Mouse (Mus musculus) megakaryocyte, embryonic 14.5 days (primary cell): Measurements from ENCODE around the gene Cs. TPM values are rescaled to one million over a fixed set of nuclear protein-coding genes. Genes with fewer than 3 reads are reported as not detected.

Source experiments
- H3K27me3 ChIP-seq: replicated peaks from 2 replicates; pipeline ENCODE3; 2012; ENCODE audit warnings: inconsistent platforms
- H3K36me3 ChIP-seq: replicated peaks from 2 replicates; pipeline ENCODE3; 2012; ENCODE audit warnings: low read length, inconsistent platforms, mixed read lengths
- H3K4me1 ChIP-seq: 2 replicates; pipeline ENCODE4 v1.6.1; 2012; ENCODE audit warnings: inconsistent platforms
- H3K4me3 ChIP-seq: replicated peaks from 2 replicates; pipeline ENCODE3; 2012; ENCODE audit warnings: moderate library complexity, mild to moderate bottlenecking, inconsistent platforms
- H3K9me3 ChIP-seq: 2 replicates; pipeline ENCODE4 v1.6.1; 2012; ENCODE audit warnings: inconsistent platforms
- FLI1 ChIP-seq: IDR thresholded peaks from 2 replicates; pipeline ENCODE4 v1.6.1; 2012; ENCODE audit warnings: low read length, inconsistent platforms, mixed read lengths
- GATA1 ChIP-seq: IDR thresholded peaks from 3 replicates; pipeline ENCODE4 v1.6.1; 2012; ENCODE audit warnings: mixed read lengths, low read length, inconsistent platforms, borderline replicate concordance
- polyA plus RNA-seq: library from polyadenylated mRNA; stranded (reverse); fragments of >175 nt; gene quantifications from 2 replicates; pipeline ENCODE4 v1.2.3, GENCODE M21; 2012; ENCODE audit warnings: low replicate concordance; ENCODE audit not compliant: insufficient read depth

Gene Cs
- polyA plus RNA-seq, 1 experiment = 12.1 TPM

DNA sequence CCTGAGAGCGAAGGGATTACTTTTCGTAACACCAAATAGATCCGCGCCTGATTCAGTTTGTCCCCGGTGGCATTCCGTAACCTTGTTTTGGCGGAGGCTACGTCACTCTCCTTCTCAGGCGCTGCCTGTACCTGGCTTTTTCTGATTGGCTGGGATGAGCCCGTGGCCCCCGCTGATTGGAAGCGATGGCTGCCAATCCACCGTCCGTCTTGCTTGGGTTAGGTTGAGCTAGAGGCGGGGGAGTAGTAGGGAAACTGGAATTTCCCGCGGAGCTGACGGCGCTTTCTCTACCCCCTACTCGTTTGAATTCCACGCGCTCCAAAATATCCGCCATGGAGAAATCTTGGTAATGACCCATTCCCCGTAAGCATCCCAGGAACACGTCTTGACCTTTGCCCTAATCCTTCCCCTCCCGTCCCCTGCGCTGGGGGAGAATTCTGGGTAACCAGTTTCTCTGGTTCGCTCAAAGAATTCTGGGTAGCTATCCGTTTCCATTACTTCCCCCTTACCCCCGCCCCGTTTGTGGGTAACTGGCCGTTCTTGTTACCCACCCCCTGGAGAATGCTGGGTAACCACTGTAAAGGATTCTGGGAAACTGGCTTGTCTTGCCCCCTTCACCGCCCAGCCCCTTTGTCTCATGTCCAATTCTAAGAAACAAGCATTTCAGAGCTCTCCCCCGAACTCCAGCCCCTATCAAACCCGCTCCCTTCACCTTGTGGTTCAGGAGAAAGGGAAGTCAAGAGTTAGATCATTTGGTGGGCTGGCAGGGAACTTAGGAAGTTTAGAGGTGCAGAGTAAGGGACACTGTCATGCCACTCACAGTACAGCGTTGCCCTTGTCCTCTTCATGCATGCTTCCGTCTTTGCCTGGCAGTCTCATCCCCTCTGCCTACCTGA lies 34.2 kb upstream of the Cs start, which contains the start of gene Pan2:
Gene Pan2, plus strand, starts transcription at position 210 of the 896 bp plus-strand sequence.
- H3K27me3 ChIP-seq = no peaks in the 10 kb centered on the region
- peaks cover 27% of the 10 kb centered on the region for H3K36me3 ChIP-seq
- TF ChIP-seq GATA1 (no peak), FLI1 (no peak)

DNA sequence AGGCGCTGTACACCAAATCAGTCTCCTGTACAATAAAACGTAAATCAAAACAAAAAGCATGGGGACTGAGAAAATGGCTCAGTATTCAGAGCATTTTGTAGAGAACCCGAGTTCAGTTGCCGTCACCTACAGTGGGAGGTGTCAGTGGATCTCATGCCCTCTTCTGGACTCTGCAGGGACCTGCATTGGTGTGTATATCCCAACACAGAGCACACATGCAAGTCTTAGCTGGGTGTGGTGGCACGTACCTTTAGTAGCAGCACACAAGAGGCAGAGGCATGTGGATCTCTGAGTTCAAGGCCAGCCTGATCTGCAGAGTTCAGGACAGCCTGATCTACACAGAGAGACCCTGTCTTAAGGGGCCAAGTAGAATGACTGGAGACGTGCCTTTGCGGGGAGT lies 27.9 kb upstream of the Cs start:
- Histone ChIP-seq H3K9me3 (no peaks in the 10 kb centered on the region), H3K4me3 (no peak overlapping the region), H3K4me1 (peaks cover 26% of the 10 kb centered on the region), H3K27me3 (no peaks in the 10 kb centered on the region), H3K36me3 (peaks cover 89% of the 10 kb centered on the region)
- no peak for TF ChIP-seq GATA1
- TF ChIP-seq FLI1 = no peak

More for the DNA sequence above, 34.2 kb upstream of the Cs start, which contains the start of gene Pan2:
- Histone ChIP-seq H3K4me3 (peak within 1 kb of the TSS; percentile 93), H3K4me1 (peaks cover 43% of the 10 kb centered on the region), H3K9me3 (no peaks in the 10 kb centered on the region)

DNA sequence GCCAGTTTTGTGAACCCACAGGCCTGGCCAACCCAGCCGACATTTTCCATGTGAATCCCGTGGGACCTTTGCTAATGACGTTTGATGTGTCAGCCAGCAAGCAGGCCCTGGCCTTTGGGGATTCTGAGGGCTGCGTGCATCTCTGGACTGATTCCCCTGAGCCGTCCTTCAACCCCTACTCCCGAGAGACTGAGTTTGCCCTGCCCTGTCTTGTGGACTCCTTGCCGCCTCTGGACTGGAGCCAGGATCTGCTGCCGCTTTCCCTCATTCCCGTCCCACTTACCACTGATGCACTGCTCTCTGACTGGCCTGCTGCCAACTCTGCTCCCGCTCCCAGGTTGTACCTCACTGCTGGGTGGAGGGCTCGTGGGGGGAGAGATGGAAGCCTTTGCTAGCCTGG lies 27.4 kb upstream of the Cs start:
- no peak for TF ChIP-seq GATA1
- TF ChIP-seq FLI1 = no peak
- H3K4me3 ChIP-seq = no peak overlapping the region
- H3K4me1 ChIP-seq = peaks cover 22% of the 10 kb centered on the region
- peaks cover 92% of the 10 kb centered on the region for H3K36me3 ChIP-seq
- no peaks in the 10 kb centered on the region for H3K9me3 ChIP-seq
- no peaks in the 10 kb centered on the region for H3K27me3 ChIP-seq

DNA sequence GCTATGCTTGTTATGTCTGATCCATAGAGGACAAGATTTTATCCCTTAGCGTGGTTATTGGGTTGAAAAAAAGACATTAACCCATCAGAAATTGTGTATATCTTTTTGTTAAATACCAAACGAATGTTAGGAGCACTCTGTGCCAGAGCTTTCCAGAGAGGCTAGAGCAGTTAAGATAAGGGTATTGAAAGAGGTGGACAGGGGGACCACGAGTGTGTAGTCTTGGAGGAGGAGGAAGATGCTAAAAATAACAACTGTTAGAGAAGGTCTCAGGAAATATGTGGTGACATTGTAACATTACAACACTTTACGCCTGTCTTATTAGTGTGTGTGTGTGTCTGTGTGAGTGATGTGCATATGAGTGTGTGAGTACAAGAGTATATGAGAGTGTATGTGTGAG lies 26.6 kb upstream of the Cs start:
- H3K4me3 ChIP-seq = no peak overlapping the region
- peaks cover 22% of the 10 kb centered on the region for H3K4me1 ChIP-seq
- H3K36me3 ChIP-seq = peaks cover 92% of the 10 kb centered on the region

DNA sequence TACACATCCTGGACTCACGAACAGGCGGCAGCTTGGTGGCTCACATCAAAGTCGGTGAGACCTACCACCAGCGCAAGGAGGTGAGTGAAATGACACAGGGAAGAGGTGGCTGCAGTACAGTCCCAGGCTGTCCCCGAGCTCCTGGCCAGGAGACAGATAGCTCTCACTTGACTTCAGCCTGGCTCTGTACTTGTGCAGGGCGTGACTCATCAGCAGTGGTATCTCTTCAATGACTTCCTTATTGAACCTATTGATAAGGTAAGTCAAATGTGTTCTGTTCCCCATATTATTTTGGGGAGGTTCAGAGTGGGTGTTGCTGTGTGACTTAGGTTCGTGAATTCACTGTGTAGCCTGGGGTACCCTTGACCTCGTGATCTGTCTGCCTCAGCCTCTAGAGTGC lies 22.0 kb upstream of the Cs start:
- Histone ChIP-seq H3K36me3 (peaks cover 97% of the 10 kb centered on the region), H3K27me3 (no peaks in the 10 kb centered on the region), H3K4me3 (no peak overlapping the region), H3K9me3 (no peaks in the 10 kb centered on the region), H3K4me1 (peaks cover 15% of the 10 kb centered on the region)
- TF ChIP-seq FLI1 = no peak
- TF ChIP-seq GATA1 = no peak

More for the DNA sequence above, 26.6 kb upstream of the Cs start:
- no peaks in the 10 kb centered on the region for H3K27me3 ChIP-seq
- TF ChIP-seq GATA1 (no peak), FLI1 (no peak)
- H3K9me3 ChIP-seq = no peaks in the 10 kb centered on the region

DNA sequence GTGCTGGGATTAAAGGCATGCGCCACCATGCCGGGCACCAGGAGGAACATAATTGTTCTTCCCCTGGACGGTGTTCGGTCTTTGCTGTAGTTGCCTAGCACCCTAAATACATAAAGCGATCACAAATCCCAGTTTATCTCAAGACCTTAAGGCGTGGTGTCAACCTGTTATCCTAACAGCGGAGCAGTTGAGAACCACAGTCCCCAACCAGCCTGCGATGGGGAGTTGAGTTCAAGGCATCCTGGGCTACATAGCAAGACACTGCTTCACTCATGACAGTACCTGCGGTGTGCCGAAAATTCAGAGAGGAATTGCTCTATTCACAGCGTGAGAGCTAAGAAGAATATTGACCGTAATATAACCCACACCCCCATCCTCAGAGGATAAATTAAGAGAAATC lies 15.9 kb upstream of the Cs start:
- Histone ChIP-seq H3K36me3 (peaks cover 62% of the 10 kb centered on the region), H3K27me3 (no peaks in the 10 kb centered on the region), H3K9me3 (no peaks in the 10 kb centered on the region), H3K4me3 (peak overlapping the region; percentile 95), H3K4me1 (peaks cover 22% of the 10 kb centered on the region)
- TF ChIP-seq GATA1 (no peak), FLI1 (no peak)

DNA sequence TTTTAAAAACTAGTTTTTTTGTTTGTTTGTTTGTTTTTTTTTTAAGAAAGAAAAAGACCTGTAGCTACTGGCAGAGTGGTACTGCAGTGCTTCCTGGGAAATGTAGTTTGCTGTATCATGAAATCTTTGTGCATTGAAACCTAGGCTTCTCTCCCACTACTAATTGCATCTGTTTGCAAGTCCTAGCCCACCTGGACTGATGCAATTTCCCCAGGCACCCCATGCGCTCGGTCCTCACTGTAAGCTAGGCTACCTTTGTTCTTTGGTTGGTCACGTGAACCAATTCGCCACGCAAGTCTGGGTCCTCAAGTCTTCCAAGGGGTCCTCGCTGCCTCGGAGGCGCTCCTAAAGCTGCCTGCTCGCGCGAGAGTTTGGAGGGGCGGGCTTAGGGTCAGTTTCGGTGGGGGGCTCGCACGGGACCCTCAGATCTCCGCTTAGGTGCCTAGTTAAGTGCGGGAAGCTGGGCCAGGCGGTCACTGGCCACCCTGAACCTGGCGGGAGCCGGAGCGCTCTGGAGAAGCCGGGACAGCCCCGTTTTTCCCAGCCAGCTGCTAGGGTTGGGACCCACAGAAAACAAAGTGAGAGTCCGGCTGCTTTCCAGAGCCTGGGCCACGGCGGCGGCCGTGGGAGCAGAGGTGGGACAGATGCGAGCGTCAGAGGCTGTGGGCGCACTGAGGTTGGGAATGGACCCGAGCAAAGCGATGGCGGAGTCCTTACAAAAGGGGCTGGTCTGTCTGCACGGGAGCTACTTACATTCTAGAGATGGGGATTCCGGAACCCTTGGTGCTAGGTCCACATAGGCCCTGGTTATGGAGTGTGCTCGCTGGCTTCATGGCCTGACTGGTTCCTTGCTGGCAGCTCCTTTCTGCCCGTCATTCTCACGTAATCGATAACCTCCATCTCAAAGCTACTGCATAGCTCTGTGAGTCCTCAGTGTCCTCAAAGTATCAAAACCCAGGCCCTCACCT lies 15.1 kb upstream of the Cs start, which contains the start of gene Cnpy2:
Gene Cnpy2, plus strand, starts transcription at position 319 of the 968 bp plus-strand sequence.
- H3K4me3 ChIP-seq = peak within 1 kb of the TSS; percentile 95
- no peaks in the 10 kb centered on the region for H3K27me3 ChIP-seq
- no peaks in the 10 kb centered on the region for H3K9me3 ChIP-seq
- H3K4me1 ChIP-seq = peaks cover 22% of the 10 kb centered on the region
- peaks cover 62% of the 10 kb centered on the region for H3K36me3 ChIP-seq
- TF ChIP-seq GATA1 = no peak
- TF ChIP-seq FLI1 = no peak

DNA sequence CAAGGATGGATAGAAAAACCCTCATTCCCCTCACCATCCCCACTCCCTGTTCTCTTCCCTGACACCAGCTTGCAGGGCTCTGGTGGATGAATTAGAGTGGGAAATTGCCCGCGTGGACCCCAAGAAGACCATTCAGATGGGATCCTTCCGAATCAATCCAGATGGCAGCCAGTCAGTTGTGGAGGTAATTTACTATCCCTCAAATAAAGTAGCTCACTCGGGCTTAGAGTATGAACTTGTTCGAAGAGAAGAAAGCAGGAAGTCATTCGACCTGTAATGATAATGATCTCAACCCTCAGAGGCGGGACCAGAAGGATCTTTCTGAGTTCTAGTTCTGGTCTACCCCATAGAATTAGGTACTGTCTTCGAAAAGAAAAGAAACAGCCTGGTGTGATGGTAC lies 14.0 kb upstream of the Cs start:
- Histone ChIP-seq H3K4me1 (peaks cover 22% of the 10 kb centered on the region), H3K36me3 (peaks cover 61% of the 10 kb centered on the region), H3K9me3 (no peaks in the 10 kb centered on the region), H3K4me3 (peak overlapping the region; percentile 95), H3K27me3 (no peaks in the 10 kb centered on the region)
- TF ChIP-seq GATA1 (no peak), FLI1 (no peak)

DNA sequence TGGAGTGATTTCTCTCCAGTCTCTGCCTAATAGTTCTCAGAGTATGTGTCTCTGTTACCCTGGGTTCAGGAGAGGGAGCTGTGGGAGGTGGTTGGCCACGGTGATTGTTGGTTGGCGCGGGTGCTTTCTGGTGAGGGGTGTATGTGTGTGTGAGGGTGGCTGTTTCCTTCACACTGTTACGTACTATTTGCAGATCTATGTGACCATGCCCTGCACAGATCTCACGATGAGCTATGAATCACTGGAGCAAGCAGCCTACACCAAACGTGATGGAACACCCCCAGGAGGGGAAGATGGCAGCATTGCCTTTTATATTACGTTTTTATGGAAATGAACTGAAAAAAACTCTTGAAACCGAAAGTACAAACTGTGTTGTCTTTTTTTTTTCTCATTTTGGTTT lies 10.7 kb upstream of the Cs start:
- H3K36me3 ChIP-seq = peaks cover 45% of the 10 kb centered on the region
- H3K4me1 ChIP-seq = peaks cover 35% of the 10 kb centered on the region
- no peaks in the 10 kb centered on the region for H3K27me3 ChIP-seq
- TF ChIP-seq GATA1 (no peak), FLI1 (no peak)
- no peak overlapping the region for H3K4me3 ChIP-seq
- H3K9me3 ChIP-seq = no peaks in the 10 kb centered on the region
